Mouse (Mus musculus) midbrain, embryonic 12.5 days (tissue): ENCODE results near the gene Fgfr4. TPM values are rescaled to one million over a fixed set of nuclear protein-coding genes. Genes with fewer than 3 reads are reported as not detected.
A peak's percentile ranks its signal among the peaks of the same experiment; 100 is the strongest.

Experiments
- ATAC-seq: fragments of 200-750 bp; cut with Nextera tagmentation; 2 replicates; pipeline ENCODE4 v1.8.0; 2017; ENCODE audit warnings: low read depth, moderate TSS enrichment, moderate library complexity; ENCODE audit not compliant: low FRiP score
- H3K27ac ChIP-seq: fragments of 300-500 bp; sonication (generic); replicated peaks from 2 replicates; pipeline ENCODE4 v1.5.1; 2016; ENCODE audit warnings: mild to moderate bottlenecking
- H3K27me3 ChIP-seq: fragments of 300-500 bp; sonication (generic); 2 replicates; pipeline ENCODE4 v1.6.1; 2016; ENCODE audit warnings: mild to moderate bottlenecking
- H3K36me3 ChIP-seq: fragments of 300-500 bp; sonication (generic); 2 replicates; pipeline ENCODE4 v1.6.1; 2016
- H3K4me1 ChIP-seq: fragments of 300-500 bp; sonication (generic); 2 replicates; pipeline ENCODE4 v1.6.1; 2016
- H3K4me2 ChIP-seq: fragments of 300-500 bp; sonication (generic); replicated peaks from 2 replicates; pipeline ENCODE4 v1.6.1; 2016; ENCODE audit warnings: mild to moderate bottlenecking, moderate library complexity
- H3K4me3 ChIP-seq: fragments of 300-500 bp; sonication (generic); 2 replicates; pipeline ENCODE4 v1.5.1; 2016; ENCODE audit warnings: mild to moderate bottlenecking
- H3K9ac ChIP-seq: fragments of 300-500 bp; sonication (generic); replicated peaks from 2 replicates; pipeline ENCODE4 v1.6.1; 2016; ENCODE audit warnings: mild to moderate bottlenecking, moderate library complexity
- H3K9me3 ChIP-seq: fragments of 300-500 bp; sonication (generic); 2 replicates; pipeline ENCODE4 v1.6.1; 2016; ENCODE audit warnings: mild to moderate bottlenecking
- WGBS: fragments of 180-500 bp; shearing (Covaris S2); methylation state at CpG from one replicate; pipeline ENCODE4 v1.1.7; 2016; 5-methylcytosine and 5-hydroxymethylcytosine counted together
- polyA plus RNA-seq: library from polyadenylated mRNA; unstranded; fragments of >200 nt; fragmentation: Nextera tagmentation; extraction: Ambion mirVana; gene quantifications from 2 replicates; pipeline ENCODE4 v1.2.1, GENCODE M21; 2016

Gene Fgfr4
- polyA plus RNA-seq, 1 experiment from 2014 or later = 0.70 TPM

GRCm38 (mm10) chr13:55203740-55204139 lies 51.3 kb downstream of the Fgfr4 start:
- WGBS = 85% methylated on average over 9 of the region's 9 CpGs
- no peaks in the 10 kb centered on the region for H3K36me3 ChIP-seq
- H3K27ac ChIP-seq = no peak overlapping the region
- no peak overlapping the region for H3K4me3 ChIP-seq
- no peak for ATAC-seq
- no peaks in the 10 kb centered on the region for H3K9me3 ChIP-seq
- H3K4me1 ChIP-seq = 0 out of 2 replicates have a peak, but pooled peaks cover 3% of the 10 kb centered on the region
- H3K4me2 ChIP-seq = no peak overlapping the region
- peaks cover 11% of the 10 kb centered on the region; the same call in 1 of the 2 replicates for H3K27me3 ChIP-seq
- no peak overlapping the region for H3K9ac ChIP-seq

GRCm38 (mm10) chr13:55204667-55205389 lies 52.4 kb downstream of the Fgfr4 start:
- H3K27ac ChIP-seq = no peak overlapping the region
- ATAC-seq = no peak
- H3K4me1 ChIP-seq = peaks cover 6% of the 10 kb centered on the region
- no peaks in the 10 kb centered on the region for H3K36me3 ChIP-seq
- no peak overlapping the region for H3K4me2 ChIP-seq
- no peak overlapping the region for H3K4me3 ChIP-seq
- H3K9me3 ChIP-seq = no peaks in the 10 kb centered on the region
- no peak overlapping the region for H3K9ac ChIP-seq
- H3K27me3 ChIP-seq = peaks cover 11% of the 10 kb centered on the region; the same call in 1 of the 2 replicates
- 87% methylated on average over 7 of the region's 11 CpGs for WGBS

- no peak overlapping the region for H3K27ac ChIP-seq
- WGBS = 95% methylated on average over 6 of the region's 6 CpGs
Observed at GRCm38 (mm10) chr13:55205448-55206205, 53.2 kb downstream of the Fgfr4 start.

GRCm38 (mm10) chr13:55208837-55209648 lies 56.6 kb downstream of the Fgfr4 start:
- Histone ChIP-seq H3K4me1 (peaks cover 33% of the 10 kb centered on the region), H3K4me3 (no peak overlapping the region), H3K4me2 (peak overlapping the region; percentile 77; the same call in 1 of the 2 replicates), H3K27me3 (peaks cover 11% of the 10 kb centered on the region; the same call in 1 of the 2 replicates), H3K9ac (no peak overlapping the region), H3K9me3 (no peaks in the 10 kb centered on the region), H3K36me3 (0 out of 2 replicates have a peak, but pooled peaks cover 8% of the 10 kb centered on the region), H3K27ac (no peak overlapping the region)
- 63% methylated on average over 13 of the region's 13 CpGs for WGBS
- no peak for ATAC-seq

More at GRCm38 (mm10) chr13:55205448-55206205, 53.2 kb downstream of the Fgfr4 start:
- H3K27me3 ChIP-seq = peaks cover 11% of the 10 kb centered on the region; the same call in 1 of the 2 replicates
- no peak for ATAC-seq
- no peaks in the 10 kb centered on the region for H3K9me3 ChIP-seq
- H3K4me2 ChIP-seq = no peak overlapping the region
- H3K9ac ChIP-seq = no peak overlapping the region
- H3K36me3 ChIP-seq = no peaks in the 10 kb centered on the region
- peaks cover 13% of the 10 kb centered on the region for H3K4me1 ChIP-seq
- no peak overlapping the region for H3K4me3 ChIP-seq

- peaks cover 11% of the 10 kb centered on the region; the same call in 1 of the 2 replicates for H3K27me3 ChIP-seq
- peak within 1 kb of the TSS; percentile 90 for H3K4me3 ChIP-seq
- H3K36me3 ChIP-seq = 0 out of 2 replicates have a peak, but pooled peaks cover 12% of the 10 kb centered on the region
- no peaks in the 10 kb centered on the region for H3K9me3 ChIP-seq
- H3K27ac ChIP-seq = peak within 1 kb of the TSS; percentile 99
- ATAC-seq = no peak; the same call in 1 of the 2 replicates
- H3K4me2 ChIP-seq = peak within 1 kb of the TSS; percentile 77
- H3K9ac ChIP-seq = peak within 1 kb of the TSS; percentile 98
- WGBS = 16% methylated on average over 31 of the region's 31 CpGs
- peaks cover 40% of the 10 kb centered on the region for H3K4me1 ChIP-seq
Observed at GRCm38 (mm10) chr13:55209649-55210192, 57.3 kb downstream of the Fgfr4 start, which contains the start of gene Nsd1. Nsd1 (plus strand) TSS chr13:55209782.

GRCm38 (mm10) chr13:55210193-55210970 lies 57.9 kb downstream of the Fgfr4 start:
- ATAC-seq = peak; percentile 36
- Histone ChIP-seq H3K27ac (peak overlapping the region; percentile 99), H3K4me3 (peak overlapping the region; percentile 90), H3K4me1 (peaks cover 42% of the 10 kb centered on the region), H3K4me2 (peak overlapping the region; percentile 77), H3K36me3 (0 out of 2 replicates have a peak, but pooled peaks cover 12% of the 10 kb centered on the region), H3K9ac (peak overlapping the region; percentile 98), H3K27me3 (peaks cover 11% of the 10 kb centered on the region; the same call in 1 of the 2 replicates), H3K9me3 (no peaks in the 10 kb centered on the region)
- 1% methylated on average over 69 of the region's 77 CpGs for WGBS

GRCm38 (mm10) chr13:55210971-55211220 lies 58.5 kb downstream of the Fgfr4 start:
- Histone ChIP-seq H3K4me3 (peak overlapping the region; percentile 90), H3K9ac (peak overlapping the region; percentile 98), H3K36me3 (peaks cover 14% of the 10 kb centered on the region; the same call in 1 of the 2 replicates), H3K4me1 (peaks cover 47% of the 10 kb centered on the region), H3K27me3 (peaks cover 11% of the 10 kb centered on the region; the same call in 1 of the 2 replicates), H3K27ac (peak overlapping the region; percentile 99), H3K9me3 (no peaks in the 10 kb centered on the region), H3K4me2 (peak overlapping the region; percentile 77)
- peak; percentile 71 for ATAC-seq
- WGBS = under 1% methylated on average over 17 of the region's 17 CpGs

GRCm38 (mm10) chr13:55211221-55212010 lies 59.0 kb downstream of the Fgfr4 start:
- Histone ChIP-seq H3K4me3 (peak overlapping the region; percentile 90), H3K27me3 (peaks cover 11% of the 10 kb centered on the region; the same call in 1 of the 2 replicates), H3K36me3 (peaks cover 19% of the 10 kb centered on the region), H3K4me1 (peaks cover 53% of the 10 kb centered on the region), H3K9ac (peak overlapping the region; percentile 98), H3K4me2 (peak overlapping the region; percentile 77), H3K27ac (peak overlapping the region; percentile 99), H3K9me3 (no peaks in the 10 kb centered on the region)
- under 1% methylated on average over 26 of the region's 93 CpGs for WGBS
- peak; percentile 83 for ATAC-seq

- Histone ChIP-seq H3K27me3 (peaks cover 11% of the 10 kb centered on the region; the same call in 1 of the 2 replicates), H3K36me3 (peaks cover 22% of the 10 kb centered on the region), H3K4me2 (peak overlapping the region; percentile 77), H3K9me3 (no peaks in the 10 kb centered on the region), H3K27ac (peak overlapping the region; percentile 99), H3K9ac (peak overlapping the region; percentile 98), H3K4me3 (peak overlapping the region; percentile 90), H3K4me1 (peaks cover 56% of the 10 kb centered on the region)
- ATAC-seq = peak; percentile 57
- WGBS = 4% methylated on average over 5 of the region's 32 CpGs
Observed at GRCm38 (mm10) chr13:55212011-55212360, 59.5 kb downstream of the Fgfr4 start.
